Mouse (Mus musculus): ENCODE measurements at regions not wholly inside any gene's neighbourhood (a gene's known extent, or its start where the extent isn't known, plus 50 kb on each side); places are given as distances from the start of the nearest gene placed in this dataset.

- no peaks in the 10 kb centered on the region for H3K4me1 ChIP-seq (ENCODE audit: control insufficient read depth, insufficient read depth, low read length)
- H3K27ac ChIP-seq (ENCODE audit: insufficient read depth, low read depth, low read length): no peak overlapping the region
- H3K4me3 ChIP-seq (ENCODE audit: insufficient read depth, low read length): no peak overlapping the region
- no peak for TF ChIP-seq CTCF (IDR thresholded peaks at IDR 0.05; ENCODE audit: low read depth, low read length)
- no peak for TF ChIP-seq POLR2A (IDR thresholded peaks at IDR 0.05; ENCODE audit: borderline replicate concordance, low read depth, low read length)
These were observed 91.3 kb upstream of the Spdye4c start for GRCm38 (mm10) chr2:128499575-128500184.

GRCm38 (mm10) chr2:128502676-128503075, 88.3 kb upstream of the Spdye4c start:
- no peaks in the 10 kb centered on the region for H3K4me1 ChIP-seq (ENCODE audit: control insufficient read depth, insufficient read depth, low read length)
- H3K4me3 ChIP-seq (ENCODE audit: insufficient read depth, low read length): no peak overlapping the region
- no peak overlapping the region for H3K27ac ChIP-seq (ENCODE audit: insufficient read depth, low read depth, low read length)
- TF ChIP-seq POLR2A (IDR thresholded peaks at IDR 0.05; ENCODE audit: borderline replicate concordance, low read depth, low read length) (no peak), CTCF (IDR thresholded peaks at IDR 0.05; ENCODE audit: low read depth, low read length) (no peak)

GRCm38 (mm10) chr2:128503136-128503935, 87.7 kb upstream of the Spdye4c start:
- no peak overlapping the region for H3K27ac ChIP-seq (ENCODE audit: insufficient read depth, low read depth, low read length)
- no peaks in the 10 kb centered on the region for H3K4me1 ChIP-seq (ENCODE audit: control insufficient read depth, insufficient read depth, low read length)
- no peak for TF ChIP-seq CTCF (IDR thresholded peaks at IDR 0.05; ENCODE audit: low read depth, low read length)
- TF ChIP-seq POLR2A (IDR thresholded peaks at IDR 0.05; ENCODE audit: borderline replicate concordance, low read depth, low read length): no peak
- no peak overlapping the region for H3K4me3 ChIP-seq (ENCODE audit: insufficient read depth, low read length)

GRCm38 (mm10) chr2:128507591-128508243, 83.3 kb upstream of the Spdye4c start:
- H3K27ac ChIP-seq (ENCODE audit: insufficient read depth, low read depth, low read length): no peak overlapping the region
- H3K4me1 ChIP-seq (ENCODE audit: control insufficient read depth, insufficient read depth, low read length): no peaks in the 10 kb centered on the region
- TF ChIP-seq CTCF (IDR thresholded peaks at IDR 0.05; ENCODE audit: low read depth, low read length): no peak
- no peak for TF ChIP-seq POLR2A (IDR thresholded peaks at IDR 0.05; ENCODE audit: borderline replicate concordance, low read depth, low read length)
- no peak overlapping the region for H3K4me3 ChIP-seq (ENCODE audit: insufficient read depth, low read length)

- Histone ChIP-seq H3K4me3 (ENCODE audit: insufficient read depth, low read length) (no peak overlapping the region), H3K4me1 (ENCODE audit: control insufficient read depth, insufficient read depth, low read length) (no peaks in the 10 kb centered on the region), H3K27ac (ENCODE audit: insufficient read depth, low read depth, low read length) (no peak overlapping the region)
- TF ChIP-seq CTCF (IDR thresholded peaks at IDR 0.05; ENCODE audit: low read depth, low read length): no peak
- TF ChIP-seq POLR2A (IDR thresholded peaks at IDR 0.05; ENCODE audit: borderline replicate concordance, low read depth, low read length): no peak
These were observed 82.8 kb upstream of the Spdye4c start for GRCm38 (mm10) chr2:128508244-128508605.

- Histone ChIP-seq H3K4me3 (ENCODE audit: insufficient read depth, low read length) (no peak overlapping the region), H3K4me1 (ENCODE audit: control insufficient read depth, insufficient read depth, low read length) (no peaks in the 10 kb centered on the region), H3K27ac (ENCODE audit: insufficient read depth, low read depth, low read length) (no peak overlapping the region)
- no peak for TF ChIP-seq POLR2A (IDR thresholded peaks at IDR 0.05; ENCODE audit: borderline replicate concordance, low read depth, low read length)
- TF ChIP-seq CTCF (IDR thresholded peaks at IDR 0.05; ENCODE audit: low read depth, low read length): no peak
These were observed 79.7 kb upstream of the Spdye4c start for GRCm38 (mm10) chr2:128511291-128511690.

- H3K27ac ChIP-seq (ENCODE audit: insufficient read depth, low read depth, low read length): no peak overlapping the region
- H3K4me3 ChIP-seq (ENCODE audit: insufficient read depth, low read length): no peak overlapping the region
- H3K4me1 ChIP-seq (ENCODE audit: control insufficient read depth, insufficient read depth, low read length): no peaks in the 10 kb centered on the region
- no peak for TF ChIP-seq POLR2A (IDR thresholded peaks at IDR 0.05; ENCODE audit: borderline replicate concordance, low read depth, low read length)
- no peak for TF ChIP-seq CTCF (IDR thresholded peaks at IDR 0.05; ENCODE audit: low read depth, low read length)
These were observed 78.2 kb upstream of the Spdye4c start for GRCm38 (mm10) chr2:128512852-128513251.

GRCm38 (mm10) chr2:128514463-128515290, 76.3 kb upstream of the Spdye4c start:
- TF ChIP-seq POLR2A (IDR thresholded peaks at IDR 0.05; ENCODE audit: borderline replicate concordance, low read depth, low read length) (no peak), CTCF (IDR thresholded peaks at IDR 0.05; ENCODE audit: low read depth, low read length) (no peak)
- H3K27ac ChIP-seq (ENCODE audit: insufficient read depth, low read depth, low read length): no peak overlapping the region
- H3K4me1 ChIP-seq (ENCODE audit: control insufficient read depth, insufficient read depth, low read length): no peaks in the 10 kb centered on the region
- no peak overlapping the region for H3K4me3 ChIP-seq (ENCODE audit: insufficient read depth, low read length)

- TF ChIP-seq POLR2A (IDR thresholded peaks at IDR 0.05; ENCODE audit: borderline replicate concordance, low read depth, low read length): no peak
- no peak for TF ChIP-seq CTCF (IDR thresholded peaks at IDR 0.05; ENCODE audit: low read depth, low read length)
- Histone ChIP-seq H3K4me3 (ENCODE audit: insufficient read depth, low read length) (no peak overlapping the region), H3K27ac (ENCODE audit: insufficient read depth, low read depth, low read length) (no peak overlapping the region), H3K4me1 (ENCODE audit: control insufficient read depth, insufficient read depth, low read length) (no peaks in the 10 kb centered on the region)
These were observed 75.3 kb upstream of the Spdye4c start for GRCm38 (mm10) chr2:128515701-128516100.

Measured in bone marrow macrophage, adult 2 months (primary cell).